Mouse (Mus musculus) limb, embryonic 14.5 days (tissue): ENCODE results near the gene Acp7. TPM values are rescaled to one million over a fixed set of nuclear protein-coding genes. Genes with fewer than 3 reads are reported as not detected.

Experiments used
- ATAC-seq: fragments of 200-750 bp; cut with Nextera tagmentation; 2 replicates; pipeline ENCODE4 v1.8.0; 2017; ENCODE audit warnings: low read depth, moderate number of reproducible peaks, moderate TSS enrichment; ENCODE audit not compliant: low FRiP score
- DNase-seq: peaks from one replicate; pipeline ENCODE4 v3.0.0-alpha.2; 2015; ENCODE audit warnings: low spot score
- H3K27ac ChIP-seq: fragments of 300-500 bp; sonication (generic); replicated peaks from 2 replicates; pipeline ENCODE4 v1.5.1; 2014; ENCODE audit warnings: low read depth, mild to moderate bottlenecking, low read length, moderate library complexity, mixed read lengths
- H3K27me3 ChIP-seq: fragments of 300-500 bp; sonication (generic); 2 replicates; pipeline ENCODE4 v1.6.1; 2014; ENCODE audit warnings: low read length, mixed read lengths; ENCODE audit not compliant: control insufficient read depth, insufficient read depth
- H3K36me3 ChIP-seq: fragments of 300-500 bp; sonication (generic); 2 replicates; pipeline ENCODE4 v1.6.1; 2014; ENCODE audit warnings: mild to moderate bottlenecking, low read length, moderate library complexity, mixed read lengths; ENCODE audit not compliant: control insufficient read depth, insufficient read depth
- H3K4me1 ChIP-seq: fragments of 300-500 bp; sonication (generic); 2 replicates; pipeline ENCODE4 v1.6.1; 2014; ENCODE audit warnings: antibody characterized with exemption, low read length, mixed read lengths; ENCODE audit not compliant: control insufficient read depth, insufficient read depth
- H3K4me2 ChIP-seq: fragments of 300-500 bp; sonication (generic); replicated peaks from 2 replicates; pipeline ENCODE4 v1.6.1; 2014; ENCODE audit warnings: low read depth, mild to moderate bottlenecking, low read length, moderate library complexity; ENCODE audit not compliant: severe bottlenecking
- H3K4me3 ChIP-seq: fragments of 300-500 bp; sonication (generic); replicated peaks from 2 replicates; pipeline ENCODE4 v1.5.1; 2014; ENCODE audit warnings: low read length
- H3K9ac ChIP-seq: fragments of 300-500 bp; sonication (generic); 2 replicates; pipeline ENCODE4 v1.6.1; 2014; ENCODE audit warnings: mild to moderate bottlenecking, low read depth, low read length, moderate library complexity; ENCODE audit not compliant: severe bottlenecking
- H3K9me3 ChIP-seq: fragments of 300-500 bp; sonication (generic); 2 replicates; pipeline ENCODE4 v1.6.1; 2016; ENCODE audit warnings: low read length; ENCODE audit not compliant: control insufficient read depth
- POLR2A ChIP-seq: fragments of 200-500 bp; IDR thresholded peaks from 2 replicates; pipeline ENCODE4 v1.8.0; 2012; ENCODE audit warnings: inconsistent platforms, mild to moderate bottlenecking, moderate library complexity, borderline replicate concordance; ENCODE audit not compliant: insufficient read depth, insufficient read length; ENCODE audit errors: extremely low read depth
- WGBS: fragments of 180-500 bp; shearing (Covaris S2); extraction: QIAGEN DNeasy Blood & Tissue Kit; methylation state at CpG from one replicate; pipeline ENCODE4 v1.1.7; 2014; 5-methylcytosine and 5-hydroxymethylcytosine counted together
- microRNA-seq: library from miRNA; unstranded; fragments of <30 nt; microRNA quantifications from one replicate; pipeline ENCODE4, GENCODE M21; 2016
- polyA plus RNA-seq, 2 experiments: library from polyadenylated mRNA; depleted of rRNA in 1 of 2; stranded (reverse) in 1 of 2; unstranded in 1 of 2; fragments of >200 nt; fragmentation: Nextera tagmentation in 1 of 2; extraction: Ambion mirVana in 1 of 2; gene quantifications; 2 replicates each; pipeline versions ENCODE4 v1.2.1 to v1.2.3; 2012 to 2014

Gene Acp7
- polyA plus RNA-seq, 2 experiments: 0.08 to 0.10 TPM

DNA sequence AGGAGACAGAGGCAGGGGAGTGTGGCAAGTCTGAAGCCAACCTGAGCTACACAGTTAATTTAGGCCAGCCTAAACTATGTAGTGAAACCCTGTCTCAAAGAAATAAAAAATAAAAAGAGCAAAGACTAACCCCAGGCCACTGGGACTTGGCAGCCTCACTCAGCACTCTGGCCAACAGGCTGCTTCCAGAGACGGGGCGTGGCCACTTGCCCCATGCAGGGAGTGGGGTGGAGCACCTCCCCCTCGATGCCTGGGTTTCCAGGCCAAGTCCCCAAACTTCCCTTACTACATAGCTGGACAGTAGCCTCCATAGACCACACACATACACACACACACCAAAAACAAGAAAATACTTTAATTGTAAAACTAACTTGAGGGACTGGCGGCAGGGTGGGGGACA, 72.6 kb downstream of the Acp7 start:
- Histone ChIP-seq H3K4me2 (no peak overlapping the region), H3K27me3 (no peaks in the 10 kb centered on the region), H3K9me3 (no peaks in the 10 kb centered on the region), H3K9ac (no peak overlapping the region), H3K4me1 (peaks cover 2% of the 10 kb centered on the region; the same call in 1 of the 2 replicates), H3K4me3 (no peak overlapping the region), H3K27ac (no peak overlapping the region), H3K36me3 (peaks cover 47% of the 10 kb centered on the region)
- 59% methylated on average over 4 of the region's 4 CpGs for WGBS
- DNase-seq (no peak), ATAC-seq (peak; percentile 42)
- TF ChIP-seq POLR2A: no peak

DNA sequence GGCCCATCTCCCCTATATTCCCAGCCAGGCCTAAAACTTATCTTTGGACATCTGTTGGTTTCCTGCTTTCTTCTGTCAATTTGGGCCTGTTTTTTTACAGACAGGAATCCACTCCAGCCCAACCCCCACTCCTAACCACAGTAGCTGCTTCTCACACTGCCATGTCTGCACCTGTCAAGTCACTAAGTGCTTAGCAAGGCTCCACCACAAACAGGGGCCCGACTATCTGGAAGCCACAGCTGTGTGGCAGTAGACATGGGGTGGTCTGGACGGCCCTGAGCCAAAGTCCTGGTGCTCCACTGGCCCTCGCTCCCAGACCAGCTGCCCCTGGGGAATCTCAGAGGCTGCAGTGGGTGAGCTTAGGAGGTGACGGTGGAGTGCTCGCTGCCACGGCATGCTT, 73.4 kb downstream of the Acp7 start:
- no peaks in the 10 kb centered on the region for H3K9me3 ChIP-seq
- H3K4me2 ChIP-seq: no peak overlapping the region
- ATAC-seq: peak; percentile 68
- no peaks in the 10 kb centered on the region for H3K27me3 ChIP-seq
- no peak for TF ChIP-seq POLR2A
- WGBS: 70% methylated on average over 6 of the region's 6 CpGs
- H3K4me1 ChIP-seq: peaks cover 2% of the 10 kb centered on the region; the same call in 1 of the 2 replicates
- DNase-seq: peak; percentile 42
- no peak overlapping the region for H3K27ac ChIP-seq
- no peak overlapping the region for H3K4me3 ChIP-seq
- peaks cover 40% of the 10 kb centered on the region for H3K36me3 ChIP-seq
- H3K9ac ChIP-seq: no peak overlapping the region

Small RNA genes within 50 kb of the gene (microRNA-seq; reads per million reads assigned to microRNA genes)
- 1.1 reads per million for gene Mir7049

Other genes starting within 250 kb of the Acp7 start
- gene Med29, start 238.6 kb downstream of the Acp7 start, polyA plus RNA-seq (2012; rRNA removed): 47.5 and 61.6 TPM in 2 replicates
- gene Med29, start 238.6 kb downstream of the Acp7 start, polyA plus RNA-seq (2014; fragmentation: Nextera tagmentation; extraction: Ambion mirVana): 46.6 and 49.9 TPM in 2 replicates
- gene Paf1, start 238.4 kb downstream of the Acp7 start, polyA plus RNA-seq (2012; rRNA removed): 97.8 and 102 TPM in 2 replicates
- 54.2 and 63.1 TPM in 2 replicates for gene Paf1, start 238.4 kb downstream of the Acp7 start, polyA plus RNA-seq (2014; fragmentation: Nextera tagmentation; extraction: Ambion mirVana)
- 7.0 and 12.7 TPM in 2 replicates for gene Gmfg, start 193.9 kb downstream of the Acp7 start, polyA plus RNA-seq (2012; rRNA removed)
- 15.7 and 19.4 TPM in 2 replicates for gene Gmfg, start 193.9 kb downstream of the Acp7 start, polyA plus RNA-seq (2014; fragmentation: Nextera tagmentation; extraction: Ambion mirVana)
- gene Lrfn1, start 179.4 kb downstream of the Acp7 start, polyA plus RNA-seq (2012; rRNA removed): 18.7 and 31.8 TPM in 2 replicates
- gene Lrfn1, start 179.4 kb downstream of the Acp7 start, polyA plus RNA-seq (2014; fragmentation: Nextera tagmentation; extraction: Ambion mirVana): 5.9 and 7.6 TPM in 2 replicates
- gene Ifnl2, start 120.9 kb downstream of the Acp7 start, polyA plus RNA-seq (2012; rRNA removed): not detected in 2 replicates
- gene Ifnl2, start 120.9 kb downstream of the Acp7 start, polyA plus RNA-seq (2014; fragmentation: Nextera tagmentation; extraction: Ambion mirVana): not detected in 2 replicates
- not detected in 2 replicates for gene Ifnl3, start 108.5 kb downstream of the Acp7 start, polyA plus RNA-seq (2012; rRNA removed)
- gene Ifnl3, start 108.5 kb downstream of the Acp7 start, polyA plus RNA-seq (2014; fragmentation: Nextera tagmentation; extraction: Ambion mirVana): not detected in 2 replicates
- 0.14 and 0.85 TPM in 2 replicates for gene Sycn, start 90.4 kb downstream of the Acp7 start, polyA plus RNA-seq (2012; rRNA removed)
- gene Sycn, start 90.4 kb downstream of the Acp7 start, polyA plus RNA-seq (2014; fragmentation: Nextera tagmentation; extraction: Ambion mirVana): not detected in 2 replicates
- gene Nccrp1, start 84.1 kb downstream of the Acp7 start, polyA plus RNA-seq (2012; rRNA removed): not detected in 2 replicates
- not detected in 2 replicates for gene Nccrp1, start 84.1 kb downstream of the Acp7 start, polyA plus RNA-seq (2014; fragmentation: Nextera tagmentation; extraction: Ambion mirVana)
- gene Samd4b, start 33.2 kb downstream of the Acp7 start, polyA plus RNA-seq (2012; rRNA removed): 82.0 and 129 TPM in 2 replicates
- gene Samd4b, start 33.2 kb downstream of the Acp7 start, polyA plus RNA-seq (2014; fragmentation: Nextera tagmentation; extraction: Ambion mirVana): 33.0 and 35.1 TPM in 2 replicates
- 27.6 and 29.6 TPM in 2 replicates for gene Pak4, start 33.1 kb downstream of the Acp7 start, polyA plus RNA-seq (2012; rRNA removed)
- gene Pak4, start 33.1 kb downstream of the Acp7 start, polyA plus RNA-seq (2014; fragmentation: Nextera tagmentation; extraction: Ambion mirVana): 21.3 and 26.3 TPM in 2 replicates
- 19.5 and 24.0 TPM in 2 replicates for gene Fbxo27, start 61.5 kb upstream of the Acp7 start, polyA plus RNA-seq (2012; rRNA removed)
- gene Fbxo27, start 61.5 kb upstream of the Acp7 start, polyA plus RNA-seq (2014; fragmentation: Nextera tagmentation; extraction: Ambion mirVana): 7.4 and 9.0 TPM in 2 replicates
- gene Fbxo17, start 85.5 kb upstream of the Acp7 start, polyA plus RNA-seq (2012; rRNA removed): 34.8 and 43.3 TPM in 2 replicates
- gene Fbxo17, start 85.5 kb upstream of the Acp7 start, polyA plus RNA-seq (2014; fragmentation: Nextera tagmentation; extraction: Ambion mirVana): 25.6 and 29.0 TPM in 2 replicates
- gene Mrps12, start 110.5 kb upstream of the Acp7 start, polyA plus RNA-seq (2012; rRNA removed): 82.6 and 92.6 TPM in 2 replicates
- 134 and 135 TPM in 2 replicates for gene Mrps12, start 110.5 kb upstream of the Acp7 start, polyA plus RNA-seq (2014; fragmentation: Nextera tagmentation; extraction: Ambion mirVana)
- 32.6 and 38.1 TPM in 2 replicates for gene Sars2, start 110.7 kb upstream of the Acp7 start, polyA plus RNA-seq (2012; rRNA removed)
- gene Sars2, start 110.7 kb upstream of the Acp7 start, polyA plus RNA-seq (2014; fragmentation: Nextera tagmentation; extraction: Ambion mirVana): 22.0 and 22.3 TPM in 2 replicates
- 0.06 and 0.24 TPM in 2 replicates for gene Ccer2, start 124.8 kb upstream of the Acp7 start, polyA plus RNA-seq (2012; rRNA removed)
- 0.54 TPM in 1 of 2 replicates, not detected in the other for gene Ccer2, start 124.8 kb upstream of the Acp7 start, polyA plus RNA-seq (2014; fragmentation: Nextera tagmentation; extraction: Ambion mirVana)
- gene Sirt2, start 135.4 kb upstream of the Acp7 start, polyA plus RNA-seq (2012; rRNA removed): 107 and 113 TPM in 2 replicates
- gene Sirt2, start 135.4 kb upstream of the Acp7 start, polyA plus RNA-seq (2014; fragmentation: Nextera tagmentation; extraction: Ambion mirVana): 73.7 and 89.3 TPM in 2 replicates
- gene Nfkbib, start 136.2 kb upstream of the Acp7 start, polyA plus RNA-seq (2012; rRNA removed): 27.4 and 31.0 TPM in 2 replicates
- 37.4 and 41.9 TPM in 2 replicates for gene Nfkbib, start 136.2 kb upstream of the Acp7 start, polyA plus RNA-seq (2014; fragmentation: Nextera tagmentation; extraction: Ambion mirVana)
- gene Rinl, start 157.6 kb upstream of the Acp7 start, polyA plus RNA-seq (2012; rRNA removed): 2.3 and 2.5 TPM in 2 replicates
- 2.6 and 2.8 TPM in 2 replicates for gene Rinl, start 157.6 kb upstream of the Acp7 start, polyA plus RNA-seq (2014; fragmentation: Nextera tagmentation; extraction: Ambion mirVana)
- 525 and 571 TPM in 2 replicates for gene Hnrnpl, start 177.2 kb upstream of the Acp7 start, polyA plus RNA-seq (2012; rRNA removed)
- gene Hnrnpl, start 177.2 kb upstream of the Acp7 start, polyA plus RNA-seq (2014; fragmentation: Nextera tagmentation; extraction: Ambion mirVana): 208 and 225 TPM in 2 replicates
- 165 and 172 TPM in 2 replicates for gene Ech1, start 193.9 kb upstream of the Acp7 start, polyA plus RNA-seq (2012; rRNA removed)
- 176 and 200 TPM in 2 replicates for gene Ech1, start 193.9 kb upstream of the Acp7 start, polyA plus RNA-seq (2014; fragmentation: Nextera tagmentation; extraction: Ambion mirVana)
- gene Lgals4, start 202.5 kb upstream of the Acp7 start, polyA plus RNA-seq (2012; rRNA removed): 17.9 and 18.0 TPM in 2 replicates
- gene Lgals4, start 202.5 kb upstream of the Acp7 start, polyA plus RNA-seq (2014; fragmentation: Nextera tagmentation; extraction: Ambion mirVana): 5.9 and 7.0 TPM in 2 replicates
- gene Lgals7, start 232.5 kb upstream of the Acp7 start, polyA plus RNA-seq (2012; rRNA removed): 198 and 208 TPM in 2 replicates
- gene Lgals7, start 232.5 kb upstream of the Acp7 start, polyA plus RNA-seq (2014; fragmentation: Nextera tagmentation; extraction: Ambion mirVana): 37.9 and 48.4 TPM in 2 replicates